Mouse (Mus musculus) forebrain, embryonic 16.5 days (tissue): Measurements from ENCODE around the gene Fam117b. TPM values are rescaled to one million over a fixed set of nuclear protein-coding genes. Genes with fewer than 3 reads are reported as not detected.
A peak's percentile ranks its signal among the peaks of the same experiment; 100 is the strongest.

Source experiments
- ATAC-seq: fragments of 200-750 bp; cut with Nextera tagmentation; 2 replicates; pipeline ENCODE4 v1.8.0; 2017; ENCODE audit warnings: mild to moderate bottlenecking, moderate library complexity
- H3K27ac ChIP-seq: fragments of 300-500 bp; sonication (generic); 2 replicates; pipeline ENCODE4 v1.5.1; 2014; ENCODE audit warnings: low read length, control low read depth
- H3K27me3 ChIP-seq: fragments of 300-500 bp; sonication (generic); replicated peaks from 2 replicates; pipeline ENCODE4 v1.6.1; 2014; ENCODE audit warnings: low read length; ENCODE audit not compliant: control insufficient read depth, insufficient read depth
- H3K36me3 ChIP-seq: fragments of 300-500 bp; sonication (generic); 2 replicates; pipeline ENCODE4 v1.6.1; 2014; ENCODE audit not compliant: control insufficient read depth, insufficient read depth
- H3K4me1 ChIP-seq: fragments of 300-500 bp; sonication (generic); replicated peaks from 2 replicates; pipeline ENCODE4 v1.6.1; 2014; ENCODE audit warnings: low read length; ENCODE audit not compliant: control insufficient read depth, insufficient read depth
- H3K4me2 ChIP-seq: fragments of 300-500 bp; sonication (generic); 2 replicates; pipeline ENCODE4 v1.6.1; 2014; ENCODE audit warnings: mild to moderate bottlenecking, low read length, control low read depth
- H3K4me3 ChIP-seq: fragments of 300-500 bp; sonication (generic); replicated peaks from 2 replicates; pipeline ENCODE4 v1.5.1; 2014; ENCODE audit warnings: mild to moderate bottlenecking, low read length, control low read depth
- H3K9ac ChIP-seq: fragments of 300-500 bp; sonication (generic); replicated peaks from 2 replicates; pipeline ENCODE4 v1.6.1; 2014; ENCODE audit warnings: low read depth, low read length, control low read depth
- H3K9me3 ChIP-seq: fragments of 300-500 bp; sonication (generic); 2 replicates; pipeline ENCODE4 v1.6.1; 2016; ENCODE audit warnings: low read length; ENCODE audit not compliant: control insufficient read depth
- WGBS: fragments of 180-500 bp; shearing (Covaris S2); extraction: QIAGEN DNeasy Blood & Tissue Kit; methylation state at CpG from one replicate; pipeline ENCODE4 v1.1.7; 2014; 5-methylcytosine and 5-hydroxymethylcytosine counted together
- polyA plus RNA-seq: library from polyadenylated mRNA; unstranded; fragments of >200 nt; fragmentation: Nextera tagmentation; extraction: Ambion mirVana; gene quantifications from 2 replicates; pipeline ENCODE4 v1.2.1, GENCODE M21; 2015

The Fam117b gene
- polyA plus RNA-seq: 29.6 and 33.5 TPM in 2 replicates

GRCm38 (mm10) chr1:59912413-59913157 lies at the start of gene Fam117b:
Gene Fam117b, plus strand, starts transcription at chr1:59913006.
- Histone ChIP-seq H3K9ac (peak within 1 kb of the TSS; percentile 98), H3K36me3 (no peaks in the 10 kb centered on the region), H3K27me3 (no peaks in the 10 kb centered on the region), H3K27ac (peak within 1 kb of the TSS; percentile 98), H3K4me2 (peak within 1 kb of the TSS; percentile 66), H3K9me3 (no peaks in the 10 kb centered on the region), H3K4me3 (peak within 1 kb of the TSS; percentile 98), H3K4me1 (peaks cover 23% of the 10 kb centered on the region)
- ATAC-seq: peak; percentile 98
- WGBS: under 1% methylated on average over 66 of the region's 72 CpGs

- Histone ChIP-seq H3K9ac (no peak overlapping the region), H3K4me1 (no peaks in the 10 kb centered on the region), H3K4me3 (no peak overlapping the region), H3K36me3 (peaks cover 31% of the 10 kb centered on the region), H3K4me2 (no peak overlapping the region), H3K9me3 (no peaks in the 10 kb centered on the region), H3K27ac (no peak overlapping the region), H3K27me3 (no peaks in the 10 kb centered on the region)
- 88% methylated on average over 5 of the region's 5 CpGs for WGBS
- ATAC-seq: no peak
Measured at GRCm38 (mm10) chr1:59868041-59868440, 44.8 kb upstream of the Fam117b start.

- Histone ChIP-seq H3K9me3 (no peaks in the 10 kb centered on the region), H3K4me3 (no peak overlapping the region), H3K27ac (no peak overlapping the region), H3K9ac (no peak overlapping the region), H3K4me1 (no peaks in the 10 kb centered on the region), H3K27me3 (no peaks in the 10 kb centered on the region), H3K36me3 (0 out of 2 replicates have a peak, but pooled peaks cover 4% of the 10 kb centered on the region), H3K4me2 (no peak overlapping the region)
- WGBS: 87% methylated on average over 3 of the region's 3 CpGs
- no peak for ATAC-seq
Measured at GRCm38 (mm10) chr1:59874023-59874422, 38.8 kb upstream of the Fam117b start.

GRCm38 (mm10) chr1:59878098-59878497 lies 34.7 kb upstream of the Fam117b start:
- Histone ChIP-seq H3K27ac (no peak overlapping the region), H3K4me3 (no peak overlapping the region), H3K27me3 (no peaks in the 10 kb centered on the region), H3K36me3 (peaks cover 4% of the 10 kb centered on the region; the same call in 1 of the 2 replicates), H3K9me3 (no peaks in the 10 kb centered on the region), H3K4me1 (no peaks in the 10 kb centered on the region), H3K4me2 (no peak overlapping the region), H3K9ac (no peak overlapping the region)
- 94% methylated on average over 7 of the region's 7 CpGs for WGBS
- no peak for ATAC-seq

- Histone ChIP-seq H3K4me3 (no peak overlapping the region), H3K4me2 (no peak overlapping the region), H3K27ac (no peak overlapping the region), H3K9ac (no peak overlapping the region), H3K27me3 (no peaks in the 10 kb centered on the region), H3K4me1 (peaks cover 12% of the 10 kb centered on the region), H3K9me3 (no peaks in the 10 kb centered on the region), H3K36me3 (peaks cover 4% of the 10 kb centered on the region; the same call in 1 of the 2 replicates)
- peak; percentile 59 for ATAC-seq
- WGBS: 31% methylated on average over 3 of the region's 3 CpGs
Measured at GRCm38 (mm10) chr1:59883349-59884134, 29.3 kb upstream of the Fam117b start.

GRCm38 (mm10) chr1:59886899-59887298 lies 25.9 kb upstream of the Fam117b start:
- H3K4me2 ChIP-seq: no peak overlapping the region
- H3K4me1 ChIP-seq: peaks cover 12% of the 10 kb centered on the region
- WGBS: 17% methylated on average over 4 of the region's 4 CpGs
- H3K36me3 ChIP-seq: no peaks in the 10 kb centered on the region
- no peaks in the 10 kb centered on the region for H3K27me3 ChIP-seq
- H3K9me3 ChIP-seq: no peaks in the 10 kb centered on the region
- H3K27ac ChIP-seq: no peak overlapping the region; the same call in 1 of the 2 replicates
- ATAC-seq: peak; percentile 51; the same call in 1 of the 2 replicates
- H3K4me3 ChIP-seq: no peak overlapping the region
- H3K9ac ChIP-seq: no peak overlapping the region

- Histone ChIP-seq H3K36me3 (no peaks in the 10 kb centered on the region), H3K9me3 (no peaks in the 10 kb centered on the region), H3K4me1 (peaks cover 12% of the 10 kb centered on the region), H3K4me3 (no peak overlapping the region), H3K9ac (no peak overlapping the region), H3K4me2 (no peak overlapping the region), H3K27me3 (no peaks in the 10 kb centered on the region), H3K27ac (no peak overlapping the region)
- ATAC-seq: no peak
Measured at GRCm38 (mm10) chr1:59888018-59888417, 24.8 kb upstream of the Fam117b start.

GRCm38 (mm10) chr1:59891185-59891584 lies 21.6 kb upstream of the Fam117b start:
- H3K4me3 ChIP-seq: no peak overlapping the region
- no peak for ATAC-seq
- WGBS: 77% methylated on average over 4 of the region's 4 CpGs
- H3K9ac ChIP-seq: no peak overlapping the region
- no peak overlapping the region for H3K27ac ChIP-seq
- H3K9me3 ChIP-seq: no peaks in the 10 kb centered on the region
- H3K4me1 ChIP-seq: peaks cover 12% of the 10 kb centered on the region
- no peaks in the 10 kb centered on the region for H3K27me3 ChIP-seq
- no peaks in the 10 kb centered on the region for H3K36me3 ChIP-seq
- no peak overlapping the region for H3K4me2 ChIP-seq

GRCm38 (mm10) chr1:59892777-59893176 lies 20.0 kb upstream of the Fam117b start:
- no peak overlapping the region for H3K9ac ChIP-seq
- no peaks in the 10 kb centered on the region for H3K9me3 ChIP-seq
- no peaks in the 10 kb centered on the region for H3K4me1 ChIP-seq
- ATAC-seq: no peak
- no peak overlapping the region for H3K27ac ChIP-seq
- H3K4me3 ChIP-seq: no peak overlapping the region
- WGBS: 84% methylated on average over 8 of the region's 8 CpGs
- no peaks in the 10 kb centered on the region for H3K27me3 ChIP-seq
- H3K36me3 ChIP-seq: no peaks in the 10 kb centered on the region
- no peak overlapping the region for H3K4me2 ChIP-seq
